Mouse (Mus musculus): ENCODE data around the gene Gbgt1.

- TF ChIP-seq POLR2A (IDR thresholded peaks at IDR 0.05; ENCODE audit: extremely low read depth, insufficient read depth, low read length) (no peak), CTCF (IDR thresholded peaks at IDR 0.05; ENCODE audit: low read depth, low read length) (no peak)
Observed at GRCm38 (mm10) chr2:28528354-28528730, 31.7 kb downstream of the Gbgt1 start.

Data from liver, adult 2 months (tissue).